Mouse (Mus musculus): Measurements from ENCODE around the gene Neurod4. TPM values are rescaled to one million over a fixed set of nuclear protein-coding genes. Genes with fewer than 3 reads are reported as not detected.

Gene Neurod4
- polyA plus RNA-seq (2021; fragmentation: Nextera tagmentation): 0.23 TPM in 1 of 2 replicates, not detected in the other
- long read RNA-seq, experiment 1: 0 reads
- long read RNA-seq, experiment 2: 0 reads

GRCm38 (mm10) chr10:130280066-130280465, at the start of gene Neurod4:
Gene Neurod4 (minus strand): TSS chr10:130280240.

GRCm38 (mm10) chr10:130322637-130323036, 42.6 kb upstream of the Neurod4 start, which contains the start of gene Tespa1:
Gene Tespa1 (plus strand): TSS chr10:130322870.

Other genes starting within 250 kb of the Neurod4 start
- gene Olfr821, start 249.9 kb downstream of the Neurod4 start, polyA plus RNA-seq (2021; fragmentation: Nextera tagmentation): not detected in 2 replicates
- gene Olfr822, start 209.0 kb downstream of the Neurod4 start, polyA plus RNA-seq (2021; fragmentation: Nextera tagmentation): not detected in 2 replicates
- gene Olfr823, start 164.9 kb downstream of the Neurod4 start, polyA plus RNA-seq (2021; fragmentation: Nextera tagmentation): not detected in 2 replicates
- not detected in 2 replicates for gene Olfr824, start 150.2 kb downstream of the Neurod4 start, polyA plus RNA-seq (2021; fragmentation: Nextera tagmentation)
- not detected in 2 replicates for gene Olfr825, start 113.5 kb downstream of the Neurod4 start, polyA plus RNA-seq (2021; fragmentation: Nextera tagmentation)
- not detected in 2 replicates for gene Olfr826, start 96.1 kb downstream of the Neurod4 start, polyA plus RNA-seq (2021; fragmentation: Nextera tagmentation)
- not detected in 2 replicates for gene Olfr827, start 65.8 kb downstream of the Neurod4 start, polyA plus RNA-seq (2021; fragmentation: Nextera tagmentation)
- gene Tespa1, start 42.6 kb upstream of the Neurod4 start, polyA plus RNA-seq (2021; fragmentation: Nextera tagmentation): not detected in 2 replicates
- 0.04 and 0.06 TPM in 2 replicates for gene Vmn2r84, start 114.1 kb upstream of the Neurod4 start, polyA plus RNA-seq (2021; fragmentation: Nextera tagmentation)
- 0.06 TPM in 2 replicates for gene Vmn2r85, start 149.5 kb upstream of the Neurod4 start, polyA plus RNA-seq (2021; fragmentation: Nextera tagmentation)
- 0.02 TPM in 1 of 2 replicates, not detected in the other for gene Vmn2r86, start 175.8 kb upstream of the Neurod4 start, polyA plus RNA-seq (2021; fragmentation: Nextera tagmentation)
- gene Vmn2r87, start 217.2 kb upstream of the Neurod4 start, polyA plus RNA-seq (2021; fragmentation: Nextera tagmentation): 0.21 and 0.26 TPM in 2 replicates